ENCODE assay signal across 8 mouse cellular contexts in genomic region chr11:107509631-107510338, GRCm38 (mm10). TPM values are rescaled to one million over a fixed set of nuclear protein-coding genes. Genes with fewer than 3 reads are reported as not detected.
DNase-seq lines count a peak whose midpoint lies in the region; ATAC-seq and TF ChIP-seq lines count a peak whose summit lies in the region.

No protein-coding gene starts in this region.

- H3K27me3 ChIP-seq in hindbrain, embryonic 16.5 days (replicated peaks; ENCODE audit: control insufficient read depth, insufficient read depth, low read length) = no peaks in the 10 kb centered on the region

- no peak overlapping the region for H3K4me3 ChIP-seq in layer of hippocampus, adult 2 months
- no peak overlapping the region for H3K4me3 ChIP-seq in hindbrain, embryonic 16.5 days (ENCODE audit: low read length)

- H3K4me2 ChIP-seq in hindbrain, embryonic 16.5 days (ENCODE audit: low read length) = peak overlapping the region; percentile 30

- TF ChIP-seq CTCF in layer of hippocampus, adult 2 months (conservative IDR thresholded peaks at IDR 0.05) = peak; percentile 70

- no peaks in the 10 kb centered on the region for H3K36me3 ChIP-seq in hindbrain, embryonic 16.5 days (ENCODE audit: control insufficient read depth, insufficient read depth, low read length)

- H3K4me1 ChIP-seq in hindbrain, embryonic 16.5 days (ENCODE audit: control insufficient read depth, insufficient read depth, low read depth, low read length) = peaks cover 4% of the 10 kb centered on the region

- no peak overlapping the region for H3K27ac ChIP-seq in layer of hippocampus, adult 2 months
- no peak overlapping the region for H3K27ac ChIP-seq in hindbrain, embryonic 16.5 days (ENCODE audit: low read depth, low read length)

- ATAC-seq in hindbrain, embryonic 16.5 days = 0 out of 2 replicates have a peak, but pooled peaks have one; percentile 43
- no peak for ATAC-seq in cerebellum, adult (ENCODE audit: insufficient number of reproducible peaks, low FRiP score, low TSS enrichment)

- WGBS in hindbrain, embryonic 16.5 days = 10% methylated on average over 11 of the region's 11 CpGs

- no peak overlapping the region for H3K9ac ChIP-seq in hindbrain, embryonic 16.5 days (ENCODE audit: low read depth, low read length)

- no peak for DNase-seq in layer of hippocampus, adult 2 months (ENCODE audit: low spot score in 2 of 2)
- DNase-seq in layer of hippocampus, adult 9-10 months (ENCODE audit: low spot score) = no peak
- DNase-seq in embryo, embryonic 11 days = peak; percentile 59
- peak; percentile 36 for DNase-seq in mesoderm, embryonic 11.5 days (ENCODE audit: low read depth, low spot score)
- no peak for DNase-seq in adrenal gland, postnatal 25 days
- no peak for DNase-seq in adrenal gland, postnatal 14 days

- no peaks in the 10 kb centered on the region for H3K9me3 ChIP-seq in hindbrain, embryonic 16.5 days (ENCODE audit: control insufficient read depth, low read length)

RNA-seq across cellular contexts. Expression of gene Psmd12, which starts 30.5 kb away (rescaled TPM):
- total RNA-seq in layer of hippocampus, adult 2 months (2021) = 10 to 100 TPM; 65.9 to 69.3 TPM
- 149 and 157 TPM in 2 replicates for polyA plus RNA-seq in hindbrain, embryonic 16.5 days (2015; fragmentation: Nextera tagmentation; extraction: Ambion mirVana)
- 98.8 and 106 TPM in 2 replicates for total RNA-seq in adrenal gland, postnatal 25 days (2021)
- 87.1 and 95.0 TPM in 2 replicates for total RNA-seq in adrenal gland, postnatal 14 days (2021)

RNA-seq across cellular contexts. Expression of gene Helz, which starts 37.9 kb away (rescaled TPM):
- 10 to 100 TPM; 44.9 to 51.5 TPM for total RNA-seq in layer of hippocampus, adult 2 months (2021)
- 14.2 and 16.8 TPM in 2 replicates for polyA plus RNA-seq in hindbrain, embryonic 16.5 days (2015; fragmentation: Nextera tagmentation; extraction: Ambion mirVana)
- 29.5 and 36.6 TPM in 2 replicates for total RNA-seq in adrenal gland, postnatal 25 days (2021)
- 30.1 and 30.3 TPM in 2 replicates for total RNA-seq in adrenal gland, postnatal 14 days (2021)

RNA-seq across cellular contexts. Expression of gene Pitpnc1, which starts 39.3 kb away (rescaled TPM):
- 10 to 100 TPM; 54.3 to 60.0 TPM for total RNA-seq in layer of hippocampus, adult 2 months (2021)
- 41.5 and 43.0 TPM in 2 replicates for polyA plus RNA-seq in hindbrain, embryonic 16.5 days (2015; fragmentation: Nextera tagmentation; extraction: Ambion mirVana)
- total RNA-seq in adrenal gland, postnatal 25 days (2021) = 14.8 and 20.4 TPM in 2 replicates
- total RNA-seq in adrenal gland, postnatal 14 days (2021) = 25.8 and 34.1 TPM in 2 replicates

Comparison
In these comparisons a context has a peak if more than half of its experiments do, and no peak if none do; other contexts are left out.
1. DNase-seq: peak in embryo, embryonic 11 days (single experiment) and mesoderm, embryonic 11.5 days (single experiment); none in layer of hippocampus, adult 2 months (0 of 2), layer of hippocampus, adult 9-10 months (single experiment), adrenal gland, postnatal 25 days (single experiment) and adrenal gland, postnatal 14 days (single experiment).